Mouse (Mus musculus): ENCODE measurements around the gene Rnd1.

DNA sequence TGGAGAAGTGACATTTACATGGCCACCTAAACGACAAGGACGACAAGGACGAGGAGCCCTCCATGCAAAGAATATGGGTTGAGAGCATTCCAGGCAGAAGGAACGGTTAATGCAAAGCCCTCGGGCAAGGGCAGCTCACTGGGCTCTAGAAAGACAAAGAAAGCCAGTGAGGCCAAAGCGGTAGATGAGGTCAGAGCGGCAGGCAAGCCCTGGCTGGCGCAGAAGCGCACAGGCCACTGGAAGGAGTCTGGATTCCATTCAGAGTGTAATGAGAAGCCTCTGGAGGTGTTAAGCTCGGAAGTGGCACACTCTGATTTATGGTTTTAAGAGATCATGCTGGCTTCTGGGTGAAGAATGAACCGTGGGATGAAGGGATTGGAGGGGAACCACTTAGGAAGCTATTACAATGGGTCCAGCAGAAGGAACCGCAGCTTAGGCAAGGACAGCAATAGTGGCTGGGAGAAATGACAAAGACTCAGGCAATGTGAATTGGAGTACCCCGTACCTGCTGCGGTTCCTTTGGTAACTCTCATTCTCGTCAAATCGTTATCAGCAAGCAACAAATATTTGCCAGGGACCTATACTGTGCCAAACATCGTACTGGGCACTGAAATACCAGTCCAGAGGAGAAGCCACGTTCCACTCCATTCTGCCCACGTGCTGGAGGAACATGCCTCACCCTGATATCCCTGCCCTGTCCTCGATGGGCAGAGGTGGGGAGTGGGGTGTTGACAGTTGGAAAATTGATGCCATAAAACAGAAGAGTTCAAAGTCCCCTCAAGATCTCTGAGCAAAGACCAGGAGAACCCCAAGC, 60.7 kb downstream of the Rnd1 start:
- no peak for TF ChIP-seq POLR2A (IDR thresholded peaks at IDR 0.05; ENCODE audit: insufficient read depth, low read depth, low read length)
- TF ChIP-seq EP300 (IDR thresholded peaks at IDR 0.05; ENCODE audit: insufficient read depth, low read depth, low read length) = no peak
- TF ChIP-seq CTCF (IDR thresholded peaks at IDR 0.05) = no peak

Data from heart, adult 2 months (tissue).